Mouse (Mus musculus) testis, adult 2 months (tissue): Measurements from ENCODE around the gene Ldlrad3.

Experiments
- CTCF ChIP-seq: fragments of 200-500 bp; IDR thresholded peaks from 2 replicates; pipeline ENCODE4 v1.5.1; 2012; ENCODE audit warnings: low read depth, mild to moderate bottlenecking, inconsistent platforms, low read length, moderate library complexity; ENCODE audit not compliant: control insufficient read depth, insufficient read depth, insufficient replicate concordance
- POLR2A ChIP-seq: fragments of 200-500 bp; IDR thresholded peaks from 2 replicates; pipeline ENCODE4 v1.6.1; 2012; ENCODE audit warnings: low read depth, mild to moderate bottlenecking, inconsistent platforms, low read length, moderate library complexity; ENCODE audit not compliant: control insufficient read depth

DNA sequence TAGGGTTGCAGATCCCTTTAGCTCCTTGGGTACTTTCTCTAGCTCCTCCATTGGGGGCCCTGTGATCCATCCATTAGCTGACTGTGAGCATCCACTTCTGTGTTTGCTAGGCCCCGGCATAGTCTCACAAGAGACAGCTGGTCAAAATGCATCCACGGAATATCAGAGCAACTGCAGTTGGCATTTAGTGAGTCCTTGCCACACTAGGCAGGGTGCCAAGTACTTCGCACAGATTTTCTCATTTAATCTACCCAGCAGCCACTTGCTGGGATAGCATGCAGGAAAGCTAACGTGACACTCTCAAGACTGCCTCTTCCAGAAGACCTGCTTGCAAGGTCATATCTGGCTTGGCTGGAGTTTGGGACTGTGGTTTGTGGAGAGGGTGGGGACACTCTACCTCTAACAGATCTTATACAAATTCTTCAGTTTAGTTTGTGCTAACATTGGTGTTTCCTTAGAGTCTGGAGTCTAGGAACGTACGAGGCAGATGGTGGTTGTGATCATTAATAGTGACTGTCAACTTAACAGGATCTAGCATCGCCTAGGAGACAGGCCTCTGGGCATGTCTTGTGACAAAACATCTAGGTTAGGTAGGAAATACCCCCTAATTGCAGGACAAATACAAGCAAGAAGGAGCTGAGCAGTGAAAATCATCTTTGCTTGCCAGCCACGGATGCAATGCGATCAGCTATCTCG lies 115.0 kb downstream of the Ldlrad3 start:
- no peak for TF ChIP-seq CTCF
- TF ChIP-seq POLR2A, result no peak
